24 mouse cellular contexts compared by ENCODE assay signal in the genomic region with DNA sequence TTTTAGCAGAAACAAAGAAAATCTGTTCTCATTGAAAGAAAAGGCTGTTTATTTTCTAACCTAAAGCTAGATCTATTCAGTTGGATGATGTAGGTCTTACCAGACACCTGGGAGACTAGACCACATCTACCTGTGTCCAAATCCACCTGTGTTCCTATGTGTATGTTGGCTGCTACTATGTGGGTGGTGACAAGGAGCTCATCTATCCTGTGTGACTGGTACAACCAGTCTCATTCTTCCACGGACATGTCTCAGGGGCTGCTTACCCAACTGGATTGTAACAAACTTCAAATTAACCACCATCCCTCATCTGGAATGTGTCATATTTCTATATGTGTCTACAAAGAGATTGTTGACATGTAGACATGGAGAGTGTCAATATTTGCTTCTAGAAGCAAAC.
"Had no signal": no experiment of that assay in that cellular context is flagged by ENCODE, and none has a peak within 500 bp of the region (broad histone marks: within the 10 kb centered on the region; RNA-seq: fewer than 3 reads in every experiment).

No protein-coding gene starts in this region.

- H3K27me3 ChIP-seq: heart, embryonic 13.5 days; heart, embryonic 15.5 days; intestine, embryonic 15.5 days; limb, embryonic 13.5 days; limb, embryonic 15.5 days had no signal

- H3K9ac ChIP-seq: heart, embryonic 13.5 days; heart, embryonic 15.5 days; hindbrain, embryonic 12.5 days; hindbrain, embryonic 14.5 days; intestine, embryonic 15.5 days; limb, embryonic 13.5 days; limb, embryonic 15.5 days; liver, embryonic 12.5 days had no signal

- H3K27ac ChIP-seq: heart, adult 2 months; heart, embryonic 13.5 days; heart, embryonic 15.5 days; hindbrain, embryonic 12.5 days; hindbrain, embryonic 14.5 days; intestine, embryonic 15.5 days; layer of hippocampus, adult 2 months; limb, embryonic 13.5 days; limb, embryonic 15.5 days; liver, embryonic 12.5 days had no signal

- H3K4me3 ChIP-seq: heart, adult 2 months; heart, embryonic 13.5 days; hindbrain, embryonic 12.5 days; intestine, embryonic 15.5 days; layer of hippocampus, adult 2 months; limb, embryonic 13.5 days; limb, embryonic 15.5 days; liver, embryonic 12.5 days had no signal

- H3K4me2 ChIP-seq: hindbrain, embryonic 12.5 days; limb, embryonic 13.5 days; limb, embryonic 15.5 days had no signal

- ATAC-seq: hindbrain, embryonic 16.5 days; inflammation-experienced regulatory T-cells, adult 6 months; intestine, embryonic 15.5 days; intestine, postnatal 0 days; liver, embryonic 12.5 days had no signal

- DNase-seq: gastrocnemius, adult 2 months; gastrocnemius, postnatal 10 days; gastrocnemius, postnatal 25 days; heart, postnatal 14 days; heart, postnatal 36 days; kidney, adult 18-20 months; kidney, adult 8-10 months; kidney, postnatal 10 days; kidney, postnatal 25 days; kidney, postnatal 4 days; left cerebral cortex, postnatal 4 days had no signal

- H3K9me3 ChIP-seq: heart, embryonic 13.5 days; heart, embryonic 15.5 days; hindbrain, embryonic 12.5 days; intestine, embryonic 15.5 days; limb, embryonic 13.5 days; limb, embryonic 15.5 days; liver, embryonic 12.5 days had no signal

- H3K36me3 ChIP-seq: heart, embryonic 13.5 days; heart, embryonic 15.5 days; hindbrain, embryonic 12.5 days; intestine, embryonic 15.5 days; limb, embryonic 13.5 days; limb, embryonic 15.5 days; liver, embryonic 12.5 days had no signal
